Mouse (Mus musculus) neural tube, embryonic 14.5 days (tissue): ENCODE measurements around the gene Klf16. TPM values are rescaled to one million over a fixed set of nuclear protein-coding genes. Genes with fewer than 3 reads are reported as not detected.

Experiments used
- ATAC-seq: fragments of 200-750 bp; cut with Nextera tagmentation; 2 replicates; pipeline ENCODE4 v1.8.0; 2017; ENCODE audit warnings: low read depth, mild to moderate bottlenecking, moderate TSS enrichment, moderate library complexity
- H3K27ac ChIP-seq: fragments of 300-500 bp; sonication (generic); 2 replicates; pipeline ENCODE4 v1.5.1; 2014; ENCODE audit warnings: low read depth, mild to moderate bottlenecking, control low read depth, low read length, moderate library complexity, mixed read lengths
- H3K27me3 ChIP-seq: fragments of 300-500 bp; sonication (generic); 2 replicates; pipeline ENCODE4 v1.6.1; 2014; ENCODE audit warnings: low read length; ENCODE audit not compliant: control insufficient read depth, insufficient read depth
- H3K36me3 ChIP-seq: fragments of 300-500 bp; sonication (generic); 2 replicates; pipeline ENCODE4 v1.6.1; 2014; ENCODE audit warnings: low read length, mixed read lengths; ENCODE audit not compliant: control insufficient read depth, insufficient read depth
- H3K4me1 ChIP-seq: fragments of 300-500 bp; sonication (generic); 2 replicates; pipeline ENCODE4 v1.6.1; 2014; ENCODE audit warnings: low read length; ENCODE audit not compliant: control insufficient read depth, insufficient read depth
- H3K4me2 ChIP-seq: fragments of 300-500 bp; sonication (generic); 2 replicates; pipeline ENCODE4 v1.6.1; 2014; ENCODE audit warnings: mild to moderate bottlenecking, low read depth, low read length, control low read depth
- H3K4me3 ChIP-seq: fragments of 300-500 bp; sonication (generic); 2 replicates; pipeline ENCODE4 v1.5.1; 2014; ENCODE audit warnings: low read depth, low read length, control low read depth, mixed read lengths
- H3K9ac ChIP-seq: fragments of 300-500 bp; sonication (generic); replicated peaks from 2 replicates; pipeline ENCODE4 v1.6.1; 2014; ENCODE audit warnings: low read depth, mild to moderate bottlenecking, control low read depth, low read length, mixed read lengths
- H3K9me3 ChIP-seq: fragments of 300-500 bp; sonication (generic); 2 replicates; pipeline ENCODE4 v1.6.1; 2016; ENCODE audit warnings: low read length; ENCODE audit not compliant: control insufficient read depth
- WGBS: fragments of 180-500 bp; shearing (Covaris S2); extraction: QIAGEN DNeasy Blood & Tissue Kit; methylation state at CpG from one replicate; pipeline ENCODE4 v1.1.7; 2014; 5-methylcytosine and 5-hydroxymethylcytosine counted together
- polyA plus RNA-seq: library from polyadenylated mRNA; unstranded; fragments of >200 nt; fragmentation: Nextera tagmentation; extraction: Ambion mirVana; gene quantifications from 2 replicates; pipeline ENCODE4 v1.2.1, GENCODE M21; 2014

Gene Klf16
- polyA plus RNA-seq, 1 experiment from 2014 or later = 4.8 TPM

- no peak overlapping the region for H3K4me3 ChIP-seq
- no peaks in the 10 kb centered on the region for H3K9me3 ChIP-seq
- no peaks in the 10 kb centered on the region for H3K27me3 ChIP-seq
- peaks cover 7% of the 10 kb centered on the region; the same call in 1 of the 2 replicates for H3K36me3 ChIP-seq
- no peak overlapping the region for H3K9ac ChIP-seq
- 84% methylated on average over 9 of the region's 9 CpGs for WGBS
- no peak for ATAC-seq
- H3K4me1 ChIP-seq = peaks cover 29% of the 10 kb centered on the region
- H3K4me2 ChIP-seq = no peak overlapping the region
- H3K27ac ChIP-seq = no peak overlapping the region
Observed at GRCm38 (mm10) chr10:80620365-80620764, 43.2 kb upstream of the Klf16 start.

- H3K27ac ChIP-seq = no peak overlapping the region
- no peaks in the 10 kb centered on the region for H3K27me3 ChIP-seq
- no peak overlapping the region for H3K9ac ChIP-seq
- WGBS = 37% methylated on average over 8 of the region's 8 CpGs
- H3K9me3 ChIP-seq = no peaks in the 10 kb centered on the region
- peaks cover 14% of the 10 kb centered on the region for H3K36me3 ChIP-seq
- no peak overlapping the region for H3K4me3 ChIP-seq
- ATAC-seq = no peak
- H3K4me1 ChIP-seq = peaks cover 23% of the 10 kb centered on the region
- H3K4me2 ChIP-seq = no peak overlapping the region
Observed at GRCm38 (mm10) chr10:80619465-80620244, 42.5 kb upstream of the Klf16 start.

- H3K27me3 ChIP-seq = no peaks in the 10 kb centered on the region
- no peak for ATAC-seq
- peaks cover 8% of the 10 kb centered on the region for H3K4me1 ChIP-seq
- no peak overlapping the region for H3K4me2 ChIP-seq
- no peak overlapping the region for H3K4me3 ChIP-seq
- H3K36me3 ChIP-seq = peaks cover 15% of the 10 kb centered on the region
- no peak overlapping the region for H3K27ac ChIP-seq
- no peaks in the 10 kb centered on the region for H3K9me3 ChIP-seq
- 81% methylated on average over 9 of the region's 9 CpGs for WGBS
- no peak overlapping the region for H3K9ac ChIP-seq
Observed at GRCm38 (mm10) chr10:80618181-80618580, 41.1 kb upstream of the Klf16 start.

DNA sequence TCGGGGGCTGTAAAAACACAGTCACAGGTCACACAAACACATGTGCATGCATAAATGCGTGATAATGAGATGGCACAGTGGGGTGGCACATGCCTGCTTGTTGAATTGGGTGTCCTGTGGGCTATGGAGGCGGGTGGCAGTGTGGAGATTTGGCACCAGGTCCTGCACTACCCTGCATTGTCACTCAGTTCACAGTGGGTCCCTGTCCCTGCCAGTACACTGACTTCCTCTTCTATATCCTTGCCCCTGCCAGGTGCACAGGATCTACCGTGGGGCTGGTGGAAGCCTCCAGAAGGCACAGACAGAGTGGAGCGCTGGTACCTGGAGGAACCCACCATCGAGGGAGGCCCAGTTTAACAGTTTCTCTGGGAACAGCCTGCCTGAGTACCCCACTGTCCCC, 37.2 kb upstream of the Klf16 start:
- Histone ChIP-seq H3K4me2 (no peak overlapping the region), H3K36me3 (peaks cover 25% of the 10 kb centered on the region)

DNA sequence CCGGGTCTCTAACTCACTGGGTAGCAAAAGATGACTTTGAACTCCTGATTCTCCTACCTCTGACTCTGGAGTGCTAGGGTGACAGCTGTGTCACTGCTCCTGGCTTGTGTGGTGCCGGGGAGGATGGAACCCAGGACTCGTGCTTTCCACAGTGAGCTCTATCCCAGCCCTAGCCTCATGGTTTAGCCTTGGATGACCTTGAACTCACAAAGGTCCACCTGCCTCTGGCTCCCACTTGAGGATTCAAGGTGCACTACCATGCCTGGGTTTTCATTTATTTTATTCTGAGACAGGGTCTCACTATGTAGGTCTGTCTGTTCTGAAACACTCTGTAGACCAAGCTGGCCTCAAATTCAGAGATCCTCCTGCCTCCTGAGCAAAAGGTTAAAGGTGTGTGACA, 36.7 kb upstream of the Klf16 start:
- Histone ChIP-seq H3K27ac (no peak overlapping the region), H3K36me3 (peaks cover 30% of the 10 kb centered on the region), H3K9me3 (no peaks in the 10 kb centered on the region), H3K27me3 (no peaks in the 10 kb centered on the region), H3K4me2 (no peak overlapping the region), H3K4me3 (no peak overlapping the region), H3K4me1 (no peaks in the 10 kb centered on the region), H3K9ac (no peak overlapping the region)
- no peak for ATAC-seq
- 85% methylated on average over 3 of the region's 3 CpGs for WGBS

More for the DNA sequence above, 37.2 kb upstream of the Klf16 start:
- ATAC-seq = no peak
- no peaks in the 10 kb centered on the region for H3K4me1 ChIP-seq
- no peak overlapping the region for H3K27ac ChIP-seq
- WGBS = 89% methylated on average over 6 of the region's 6 CpGs
- H3K4me3 ChIP-seq = no peak overlapping the region
- H3K9ac ChIP-seq = no peak overlapping the region
- H3K27me3 ChIP-seq = no peaks in the 10 kb centered on the region
- H3K9me3 ChIP-seq = no peaks in the 10 kb centered on the region

GRCm38 (mm10) chr10:80611905-80612304, 34.8 kb upstream of the Klf16 start:
- H3K4me1 ChIP-seq = no peaks in the 10 kb centered on the region
- H3K36me3 ChIP-seq = peaks cover 43% of the 10 kb centered on the region
- H3K4me3 ChIP-seq = no peak overlapping the region
- WGBS = 93% methylated on average over 3 of the region's 3 CpGs
- no peaks in the 10 kb centered on the region for H3K27me3 ChIP-seq
- no peak overlapping the region for H3K9ac ChIP-seq
- no peak overlapping the region for H3K4me2 ChIP-seq
- no peak for ATAC-seq
- H3K27ac ChIP-seq = no peak overlapping the region
- H3K9me3 ChIP-seq = no peaks in the 10 kb centered on the region

DNA sequence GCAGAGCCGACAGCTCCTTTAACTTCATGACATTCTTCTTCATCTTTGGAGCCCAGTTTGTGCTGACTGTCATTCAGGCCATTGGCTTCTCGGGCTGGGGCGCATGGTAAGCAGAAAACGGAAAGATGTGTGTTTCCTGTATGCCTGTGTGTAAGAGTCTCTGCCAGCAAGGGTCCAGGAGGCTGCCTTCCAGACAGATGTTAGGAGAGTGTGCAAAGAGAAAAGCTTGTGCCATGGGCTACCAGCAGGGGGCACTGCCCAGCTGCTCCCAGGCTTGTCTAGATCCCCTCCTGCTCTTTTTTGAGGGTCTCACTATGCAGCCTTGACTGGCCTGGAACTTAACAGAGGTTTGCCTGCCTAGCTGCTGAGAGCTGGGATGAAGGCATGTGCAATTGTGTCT, 33.9 kb upstream of the Klf16 start:
- H3K27ac ChIP-seq = no peak overlapping the region
- no peak overlapping the region for H3K9ac ChIP-seq
- no peak for ATAC-seq
- H3K4me2 ChIP-seq = no peak overlapping the region
- no peaks in the 10 kb centered on the region for H3K9me3 ChIP-seq
- no peaks in the 10 kb centered on the region for H3K4me1 ChIP-seq
- H3K27me3 ChIP-seq = no peaks in the 10 kb centered on the region
- H3K36me3 ChIP-seq = peaks cover 43% of the 10 kb centered on the region
- H3K4me3 ChIP-seq = no peak overlapping the region
- 72% methylated on average over 4 of the region's 4 CpGs for WGBS

DNA sequence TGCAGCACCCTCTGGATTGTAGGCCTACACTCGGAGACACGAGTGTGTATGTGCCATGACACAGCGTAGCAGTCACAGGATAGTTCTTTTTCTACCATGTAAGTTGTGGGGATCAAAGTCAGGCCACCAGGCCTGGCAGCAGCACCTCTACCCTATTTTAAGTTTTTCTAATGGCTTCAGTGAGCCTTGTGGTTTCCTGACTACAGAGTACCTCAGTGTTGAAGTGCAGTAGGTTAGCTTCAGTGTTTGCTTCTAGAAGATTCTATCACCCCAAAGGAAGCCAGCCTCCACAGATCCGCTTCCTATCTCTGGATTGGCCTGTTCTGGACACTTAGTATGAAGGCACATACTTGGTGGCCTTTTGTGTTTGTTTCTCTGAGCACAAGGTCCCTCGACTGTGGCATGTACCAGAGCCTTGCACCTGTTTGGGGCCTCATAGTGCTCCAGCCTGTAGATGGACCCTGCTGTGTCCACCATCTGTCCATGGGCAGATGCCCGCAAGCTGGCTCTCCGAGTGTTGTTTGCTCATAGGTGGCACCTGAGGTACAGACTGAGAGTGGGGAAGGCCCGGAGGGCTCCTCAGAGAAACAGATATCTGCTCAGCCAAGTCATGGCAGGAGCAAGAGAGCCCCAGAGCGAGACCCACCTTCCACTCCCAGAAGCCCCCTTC, 33.1 kb upstream of the Klf16 start:
- 89% methylated on average over 9 of the region's 9 CpGs for WGBS
- Histone ChIP-seq H3K36me3 (peaks cover 36% of the 10 kb centered on the region), H3K4me3 (no peak overlapping the region), H3K9ac (no peak overlapping the region), H3K27ac (no peak overlapping the region), H3K9me3 (no peaks in the 10 kb centered on the region), H3K4me2 (no peak overlapping the region), H3K27me3 (no peaks in the 10 kb centered on the region), H3K4me1 (no peaks in the 10 kb centered on the region)
- ATAC-seq = no peak

GRCm38 (mm10) chr10:80609269-80609924, 32.3 kb upstream of the Klf16 start:
- no peak overlapping the region for H3K27ac ChIP-seq

More at GRCm38 (mm10) chr10:80609269-80609924, 32.3 kb upstream of the Klf16 start:
- no peak overlapping the region for H3K4me3 ChIP-seq
- WGBS = 90% methylated on average over 10 of the region's 10 CpGs
- H3K9ac ChIP-seq = no peak overlapping the region
- no peaks in the 10 kb centered on the region for H3K9me3 ChIP-seq
- no peaks in the 10 kb centered on the region for H3K4me1 ChIP-seq
- ATAC-seq = no peak
- no peak overlapping the region for H3K4me2 ChIP-seq
- no peaks in the 10 kb centered on the region for H3K27me3 ChIP-seq
- H3K36me3 ChIP-seq = peaks cover 29% of the 10 kb centered on the region
